ENCODE assay signal across 9 mouse cellular contexts in the genomic region with DNA sequence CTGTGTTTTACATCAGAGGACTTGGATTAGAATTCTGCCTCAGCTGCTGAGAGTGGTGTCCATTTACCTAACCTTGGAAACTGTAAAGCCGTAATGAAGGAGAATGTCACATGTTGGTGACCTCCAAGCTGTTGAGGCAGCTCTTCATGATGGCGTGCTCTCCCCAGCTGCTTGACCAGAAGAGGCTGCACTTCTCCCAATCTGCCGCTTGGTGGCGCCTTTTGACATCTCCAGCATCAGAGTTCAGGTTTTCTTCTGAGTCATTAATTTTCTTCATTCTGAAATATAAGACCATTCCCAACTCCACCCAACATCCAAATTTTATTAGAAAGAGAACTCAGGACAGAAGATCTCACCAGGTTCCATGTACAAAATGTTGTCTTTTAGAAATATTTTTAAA.
DNase-seq lines count a peak whose midpoint lies in the region; ATAC-seq and TF ChIP-seq lines count a peak whose summit lies in the region.
"Had no signal": no experiment of that assay in that cellular context is flagged by ENCODE, and none has a peak within 500 bp of the region (broad histone marks: within the 10 kb centered on the region; RNA-seq: fewer than 3 reads in every experiment).

No protein-coding gene starts in this region.

- H3K27ac ChIP-seq in kidney, adult 2 months (ENCODE audit: insufficient read depth, low read depth, low read length): no peak overlapping the region
- H3K27ac ChIP-seq in hindbrain, embryonic 13.5 days: no peak overlapping the region
- H3K27ac ChIP-seq: limb, embryonic 12.5 days had no signal

- no peaks in the 10 kb centered on the region for H3K27me3 ChIP-seq in kidney, adult 2 months (replicated peaks; ENCODE audit: control insufficient read depth, insufficient read depth, low read length)
- H3K27me3 ChIP-seq in hindbrain, embryonic 13.5 days: no peaks in the 10 kb centered on the region
- H3K27me3 ChIP-seq: limb, embryonic 12.5 days had no signal

- peak; percentile 9 for DNase-seq in kidney, adult 2 months
- DNase-seq in kidney, adult 11 months: no peak
- DNase-seq in ES-CJ7 (ENCODE audit: low read depth, low spot score): peak; percentile 52
- peak; percentile 38 for DNase-seq in c-Kit-positive CD71-negative TER-119-negative erythroid progenitor cells, embryonic 14.5 days (ENCODE audit: low read depth)
- peak; percentile 58 for DNase-seq in lung, postnatal 10 days
- no peak for DNase-seq in layer of hippocampus, adult 9-10 months (ENCODE audit: low spot score)
- no peak for DNase-seq in left cerebral cortex, adult 8-10 months (ENCODE audit: low spot score in 2 of 2)

- no peaks in the 10 kb centered on the region for H3K36me3 ChIP-seq in kidney, adult 2 months (ENCODE audit: control insufficient read depth, insufficient read depth, low read length)
- H3K36me3 ChIP-seq in hindbrain, embryonic 13.5 days: peaks cover 20% of the 10 kb centered on the region

- no peak overlapping the region for H3K9ac ChIP-seq in hindbrain, embryonic 13.5 days
- H3K9ac ChIP-seq: limb, embryonic 12.5 days had no signal

- no peak overlapping the region for H3K4me3 ChIP-seq in kidney, adult 2 months (ENCODE audit: insufficient read depth, low read depth, low read length)
- H3K4me3 ChIP-seq in hindbrain, embryonic 13.5 days: no peak overlapping the region
- H3K4me3 ChIP-seq: limb, embryonic 12.5 days had no signal

- TF ChIP-seq POLR2A in kidney, adult 2 months (IDR thresholded peaks at IDR 0.05; ENCODE audit: low read depth, low read length): no peak

- H3K4me2 ChIP-seq in hindbrain, embryonic 13.5 days: no peak overlapping the region
- H3K4me2 ChIP-seq: limb, embryonic 12.5 days had no signal

- WGBS in kidney, adult 2 months: 49% methylated on average over 4 of the region's 4 CpGs
- WGBS in hindbrain, embryonic 13.5 days: 48% methylated on average over 4 of the region's 4 CpGs

- H3K9me3 ChIP-seq in hindbrain, embryonic 13.5 days: no peaks in the 10 kb centered on the region
- H3K9me3 ChIP-seq: limb, embryonic 12.5 days had no signal

- TF ChIP-seq CTCF in kidney, adult 2 months (conservative IDR thresholded peaks at IDR 0.05; ENCODE audit: insufficient read depth, insufficient read length, low read depth, low read length): peak; percentile 54

- ATAC-seq in hindbrain, embryonic 13.5 days (ENCODE audit: low FRiP score): no peak

- no peaks in the 10 kb centered on the region for H3K4me1 ChIP-seq in kidney, adult 2 months (ENCODE audit: control insufficient read depth, insufficient read depth, low read length)
- H3K4me1 ChIP-seq in hindbrain, embryonic 13.5 days (replicated peaks): peaks cover 3% of the 10 kb centered on the region; the same call in 1 of the 2 replicates

Comparison
In these comparisons a context has a peak if more than half of its experiments do, and no peak if none do; other contexts are left out.
1. DNase-seq: peak in kidney, adult 2 months (single experiment), ES-CJ7 (single experiment), c-Kit-positive CD71-negative TER-119-negative erythroid progenitor cells, embryonic 14.5 days (single experiment) and lung, postnatal 10 days (single experiment); none in kidney, adult 11 months (single experiment), layer of hippocampus, adult 9-10 months (single experiment) and left cerebral cortex, adult 8-10 months (0 of 2).